In the genomic region with DNA sequence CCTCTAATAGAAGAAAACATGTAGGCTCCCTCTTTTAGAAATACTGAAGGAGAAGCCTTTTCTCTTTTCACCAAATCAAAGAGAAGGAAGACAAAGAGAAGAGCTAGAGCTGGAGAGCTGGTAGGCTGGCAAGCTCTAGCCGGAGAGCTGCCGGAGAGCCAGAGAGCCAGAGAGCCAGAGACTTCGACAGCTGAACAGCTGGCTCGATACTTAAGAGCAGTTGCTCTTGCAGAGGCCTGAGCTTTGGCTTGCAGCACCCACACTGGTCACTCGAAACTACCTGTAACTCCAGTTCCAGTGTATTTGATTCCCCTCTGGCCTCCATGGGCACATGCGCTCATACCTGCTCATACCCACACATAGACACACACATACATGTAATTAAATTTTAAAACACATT, we compare ENCODE assay signal across 24 mouse cellular contexts.
DNase-seq lines count a peak whose midpoint lies in the region; TF ChIP-seq lines count a peak whose summit lies in the region.
"Had no signal": no experiment of that assay in that cellular context is flagged by ENCODE, and none has a peak within 500 bp of the region (broad histone marks: within the 10 kb centered on the region; RNA-seq: fewer than 3 reads in every experiment).

No protein-coding gene starts in this region.

- peak overlapping the region; percentile 63 for H3K4me2 ChIP-seq in myocyte (ENCODE audit: low read depth)
- H3K4me2 ChIP-seq: embryonic facial prominence, embryonic 13.5 days; embryonic facial prominence, embryonic 15.5 days; forebrain, embryonic 12.5 days had no signal

- intact Hi-C loops in gastrocnemius, postnatal 14 days (cut with DNase I; ENCODE audit: low total_unique reads) = no loop called here
- intact Hi-C loops in left cerebral cortex, postnatal 25 days (cut with DNase I) = no loop called here

- H3K36me3 ChIP-seq in C2C12 (ENCODE audit: control insufficient read depth, insufficient read depth) (no peaks in the 10 kb centered on the region), myocyte (ENCODE audit: control insufficient read depth, insufficient read depth) (no peaks in the 10 kb centered on the region)
- H3K36me3 ChIP-seq: embryonic facial prominence, embryonic 13.5 days; embryonic facial prominence, embryonic 15.5 days; forebrain, embryonic 10.5 days; forebrain, embryonic 12.5 days; G1E had no signal

- H3K79me2 ChIP-seq in C2C12 (ENCODE audit: control insufficient read depth, insufficient read depth) (no peaks in the 10 kb centered on the region), myocyte (ENCODE audit: control insufficient read depth, insufficient read depth) (no peaks in the 10 kb centered on the region)

- no peaks in the 10 kb centered on the region for H3K27me3 ChIP-seq in C2C12 (ENCODE audit: control insufficient read depth, insufficient read depth, insufficient read length)
- H3K27me3 ChIP-seq in myocyte (ENCODE audit: control insufficient read depth, insufficient read depth, insufficient read length) = no peaks in the 10 kb centered on the region
- H3K27me3 ChIP-seq: CH12.LX; embryonic facial prominence, embryonic 13.5 days; embryonic facial prominence, embryonic 15.5 days; forebrain, embryonic 12.5 days; Patski had no signal

- TF ChIP-seq POLR2A in myocyte (IDR thresholded peaks at IDR 0.05; ENCODE audit: insufficient read length, low read depth) = no peak

- TF ChIP-seq CTCF in C2C12 (IDR thresholded peaks at IDR 0.05; ENCODE audit: control insufficient read depth, insufficient read depth, insufficient read length) = no peak

- no peak overlapping the region for H3ac ChIP-seq in C2C12 (ENCODE audit: control insufficient read depth, insufficient read length, low read depth)
- H3ac ChIP-seq in myocyte (ENCODE audit: control insufficient read depth, insufficient read length) = no peak overlapping the region

- H3K79me3 ChIP-seq in C2C12 (ENCODE audit: low read depth) = no peaks in the 10 kb centered on the region

- peak; percentile 21 for DNase-seq in gastrocnemius, postnatal 14 days
- no peak for DNase-seq in gastrocnemius, postnatal 4 days (ENCODE audit: low spot score in 2 of 2)
- DNase-seq in lung, postnatal 4 days = no peak
- DNase-seq in left cerebral cortex, postnatal 25 days (ENCODE audit: low spot score in 2 of 2) = no peak
- DNase-seq: adrenal gland, adult 2 months; adrenal gland, postnatal 10 days; adrenal gland, postnatal 25 days; cerebellum, adult 11 months; cerebellum, adult 18-20 months; cerebellum, adult 8-10 months; cerebellum, adult 9-11 months; cerebellum, postnatal 14 days; cerebellum, postnatal 36 days; embryo, embryonic 11 days had no signal

- H3K4me3 ChIP-seq in C2C12 (ENCODE audit: insufficient read depth, poor library complexity, severe bottlenecking) (no peak overlapping the region), myocyte (no peak overlapping the region)
- H3K4me3 ChIP-seq: embryonic facial prominence, embryonic 13.5 days; embryonic facial prominence, embryonic 15.5 days; erythroblast, embryonic 14.5 days; forebrain, embryonic 10.5 days; forebrain, embryonic 12.5 days had no signal

TF ChIP-seq in C2C12, 6 proteins besides CTCF, POLR2A, EP300 and RAD21:
- TF ChIP-seq MYOD1 (IDR thresholded peaks at IDR 0.05; ENCODE audit: control insufficient read depth, insufficient read length, low read depth) (peak; percentile 72), CEBPB (IDR thresholded peaks at IDR 0.05; ENCODE audit: low read depth) (no peak)

TF ChIP-seq in myocyte, 11 proteins besides CTCF, POLR2A, EP300 and RAD21:
- TF ChIP-seq SRF (IDR thresholded peaks at IDR 0.05; ENCODE audit: control insufficient read depth, insufficient read length, low read depth) (no peak), REST (IDR thresholded peaks at IDR 0.05; ENCODE audit: insufficient read depth, insufficient read length) (no peak), MYOD1 (IDR thresholded peaks at IDR 0.05; ENCODE audit: control insufficient read depth in 1 of 3, insufficient read length in 2 of 3, low read depth in 2 of 3) (peak; percentile 75 to 88 (median 87)), TCF3 (IDR thresholded peaks at IDR 0.05; ENCODE audit: insufficient read length, low read depth) (peak; percentile 2), MYOG (IDR thresholded peaks at IDR 0.05; ENCODE audit: control insufficient read depth in 1 of 3, insufficient read depth in 1 of 3, insufficient read length in 2 of 3, low read depth in 2 of 3) (peak; percentile 50 to 91 (median 64))
